Comparison of ENCODE assay signal across 32 mouse cellular contexts in genomic region chr10:61415240-61415639, GRCm38 (mm10). TPM values are rescaled to one million over a fixed set of nuclear protein-coding genes. Genes with fewer than 3 reads are reported as not detected.
DNase-seq lines count a peak whose midpoint lies in the region; ATAC-seq and TF ChIP-seq lines count a peak whose summit lies in the region.
"Had no signal": no experiment of that assay in that cellular context is flagged by ENCODE, and none has a peak within 500 bp of the region (broad histone marks: within the 10 kb centered on the region; RNA-seq: fewer than 3 reads in every experiment).

No protein-coding gene starts in this region.

- no peak for ATAC-seq in liver, embryonic 13.5 days (ENCODE audit: low read depth)
- ATAC-seq: forebrain, embryonic 13.5 days; inflammation-experienced regulatory T-cells, adult 6 months had no signal

- no peak for TF ChIP-seq CTCF in gastrocnemius, adult 2 months (IDR thresholded peaks at IDR 0.05)
- TF ChIP-seq CTCF in E14TG2a.4 (conservative IDR thresholded peaks at IDR 0.05; ENCODE audit: low read length): peak; percentile 34

- H3K4me2 ChIP-seq in liver, embryonic 13.5 days: no peak overlapping the region
- H3K4me2 ChIP-seq: embryonic facial prominence, embryonic 15.5 days; forebrain, embryonic 13.5 days; heart, embryonic 13.5 days; hindbrain, embryonic 15.5 days; limb, embryonic 13.5 days; neural tube, embryonic 15.5 days; stomach, embryonic 15.5 days had no signal

- H3K9ac ChIP-seq in liver, embryonic 13.5 days: no peak overlapping the region
- H3K9ac ChIP-seq: embryonic facial prominence, embryonic 15.5 days; forebrain, embryonic 13.5 days; heart, embryonic 13.5 days; hindbrain, embryonic 15.5 days; limb, embryonic 13.5 days; neural tube, embryonic 15.5 days; stomach, embryonic 15.5 days had no signal

- 67% methylated on average over 3 of the region's 3 CpGs for WGBS in liver, embryonic 13.5 days (ENCODE audit: insufficient replicate concordance)

- H3K9me3 ChIP-seq in liver, embryonic 13.5 days (replicated peaks): no peaks in the 10 kb centered on the region
- no peaks in the 10 kb centered on the region for H3K9me3 ChIP-seq in E14TG2a.4 (ENCODE audit: low read length)
- H3K9me3 ChIP-seq: embryonic facial prominence, embryonic 10.5 days; embryonic facial prominence, embryonic 15.5 days; forebrain, embryonic 13.5 days; heart, embryonic 13.5 days; hindbrain, embryonic 10.5 days; hindbrain, embryonic 15.5 days; limb, embryonic 13.5 days; neural tube, embryonic 15.5 days; stomach, embryonic 15.5 days had no signal

- H3K4me3 ChIP-seq in gastrocnemius, adult 2 months: no peak overlapping the region
- H3K4me3 ChIP-seq in liver, embryonic 13.5 days (replicated peaks): no peak overlapping the region
- peak overlapping the region; percentile 70 for H3K4me3 ChIP-seq in E14TG2a.4 (replicated peaks; ENCODE audit: low read length)
- H3K4me3 ChIP-seq: embryonic facial prominence, embryonic 10.5 days; embryonic facial prominence, embryonic 15.5 days; forebrain, embryonic 13.5 days; heart, embryonic 13.5 days; hindbrain, embryonic 10.5 days; hindbrain, embryonic 15.5 days; limb, embryonic 13.5 days; neural tube, embryonic 15.5 days; stomach, embryonic 15.5 days had no signal

- DNase-seq in gastrocnemius, adult 2 months: peak; percentile 5
- no peak for DNase-seq in gastrocnemius, adult 8-10 months (ENCODE audit: low spot score in 2 of 2)
- no peak for DNase-seq in liver, embryonic 13.5 days
- DNase-seq in liver: no peak
- peak; percentile 52 for DNase-seq in ZHBTc4 (ENCODE audit: low read depth, low spot score)
- no peak for DNase-seq in kidney, adult 18-20 months
- DNase-seq: adrenal gland, adult 8-10 months; cerebellum, adult 2 months; cerebellum, postnatal 14 days; gastrocnemius, postnatal 36 days; heart, adult 18-20 months; heart, postnatal 14 days; kidney, adult 8-10 months; kidney, postnatal 14 days; midbrain, embryonic 14.5 days; right cerebral cortex, postnatal 25 days; thymus, postnatal 14 days had no signal

- intact Hi-C loops in gastrocnemius, adult 2 months (cut with DNase I): no loop called here

- no peaks in the 10 kb centered on the region for H3K36me3 ChIP-seq in liver, embryonic 13.5 days
- peaks cover 12% of the 10 kb centered on the region for H3K36me3 ChIP-seq in E14TG2a.4 (ENCODE audit: insufficient read depth, low read length)
- H3K36me3 ChIP-seq: embryonic facial prominence, embryonic 10.5 days; embryonic facial prominence, embryonic 15.5 days; heart, embryonic 13.5 days; hindbrain, embryonic 10.5 days; hindbrain, embryonic 15.5 days; limb, embryonic 13.5 days; neural tube, embryonic 15.5 days; stomach, embryonic 15.5 days had no signal

- H3K27me3 ChIP-seq in liver, embryonic 13.5 days: peaks cover 48% of the 10 kb centered on the region
- no peaks in the 10 kb centered on the region for H3K27me3 ChIP-seq in E14TG2a.4 (ENCODE audit: insufficient read depth, low read length)
- H3K27me3 ChIP-seq: CH12.LX had no signal

- peaks cover 89% of the 10 kb centered on the region for H3K4me1 ChIP-seq in liver, embryonic 13.5 days (replicated peaks)
- H3K4me1 ChIP-seq in E14TG2a.4 (replicated peaks; ENCODE audit: low read depth, low read length): peaks cover 74% of the 10 kb centered on the region

- H3K27ac ChIP-seq in gastrocnemius, adult 2 months: no peak overlapping the region
- peak overlapping the region; percentile 98 for H3K27ac ChIP-seq in liver, embryonic 13.5 days
- H3K27ac ChIP-seq: embryonic facial prominence, embryonic 10.5 days; embryonic facial prominence, embryonic 15.5 days; forebrain, embryonic 13.5 days; heart, embryonic 13.5 days; hindbrain, embryonic 10.5 days; hindbrain, embryonic 15.5 days; limb, embryonic 13.5 days; macrophage; neural tube, embryonic 15.5 days; stomach, embryonic 15.5 days had no signal

RNA-seq across cellular contexts. Expression of gene Nodal, which starts 2.5 kb away (rescaled TPM):
- total RNA-seq in gastrocnemius, adult 2 months (2021): under 1 TPM in 1 of 2 experiments, not detected in 1; 0.15 TPM
- total RNA-seq in gastrocnemius, adult 8-10 months (2022): under 1 TPM in 3 of 4 experiments, not detected in 1; 0.12 to 0.24 (median 0.13) TPM
- polyA plus RNA-seq in liver, embryonic 13.5 days (2015; fragmentation: Nextera tagmentation; extraction: Ambion mirVana): 0.46 and 0.50 TPM in 2 replicates
- total RNA-seq: adrenal gland, adult 8-10 months; heart, adult 18-20 months; megakaryocyte-erythroid progenitor cell, adult 5-6 weeks had no signal
- polyA plus RNA-seq: C2C12; embryonic facial prominence, embryonic 10.5 days; heart, embryonic 13.5 days; macrophage; midbrain, embryonic 14.5 days had no signal

RNA-seq across cellular contexts. Expression of gene Pald1, which starts 31.9 kb away (rescaled TPM):
- total RNA-seq in gastrocnemius, adult 2 months (2021): 1 to 10 TPM; 4.0 to 7.2 TPM
- total RNA-seq in gastrocnemius, adult 8-10 months (2022): 1 to 10 TPM; 2.7 to 5.7 (median 4.5) TPM
- 6.1 and 7.7 TPM in 2 replicates for polyA plus RNA-seq in liver, embryonic 13.5 days (2015; fragmentation: Nextera tagmentation; extraction: Ambion mirVana)
- total RNA-seq: megakaryocyte-erythroid progenitor cell, adult 5-6 weeks had no signal

RNA-seq across cellular contexts. Expression of gene Eif4ebp2, which starts 37.2 kb away (rescaled TPM):
- total RNA-seq in gastrocnemius, adult 2 months (2021): 100 to 1,000 TPM; 117 to 161 TPM
- total RNA-seq in gastrocnemius, adult 8-10 months (2022): 100 to 1,000 TPM; 154 to 242 (median 183) TPM
- 47.4 and 50.8 TPM in 2 replicates for polyA plus RNA-seq in liver, embryonic 13.5 days (2015; fragmentation: Nextera tagmentation; extraction: Ambion mirVana)

Comparison
In these comparisons a context has a peak if more than half of its experiments do, and no peak if none do; other contexts are left out.
1. DNase-seq: peak in gastrocnemius, adult 2 months (single experiment) and ZHBTc4 (single experiment); none in gastrocnemius, adult 8-10 months (0 of 2), liver, embryonic 13.5 days (single experiment), liver (single experiment) and kidney, adult 18-20 months (single experiment).